Mouse (Mus musculus): ENCODE measurements around the gene Pcolce. TPM values are rescaled to one million over a fixed set of nuclear protein-coding genes. Genes with fewer than 3 reads are reported as not detected.
A peak's percentile ranks its signal among the peaks of the same experiment; 100 is the strongest.

Pcolce gene
- total and polyA plus RNA-seq, 2 experiments = 4.4 to 11.9 TPM

DNA sequence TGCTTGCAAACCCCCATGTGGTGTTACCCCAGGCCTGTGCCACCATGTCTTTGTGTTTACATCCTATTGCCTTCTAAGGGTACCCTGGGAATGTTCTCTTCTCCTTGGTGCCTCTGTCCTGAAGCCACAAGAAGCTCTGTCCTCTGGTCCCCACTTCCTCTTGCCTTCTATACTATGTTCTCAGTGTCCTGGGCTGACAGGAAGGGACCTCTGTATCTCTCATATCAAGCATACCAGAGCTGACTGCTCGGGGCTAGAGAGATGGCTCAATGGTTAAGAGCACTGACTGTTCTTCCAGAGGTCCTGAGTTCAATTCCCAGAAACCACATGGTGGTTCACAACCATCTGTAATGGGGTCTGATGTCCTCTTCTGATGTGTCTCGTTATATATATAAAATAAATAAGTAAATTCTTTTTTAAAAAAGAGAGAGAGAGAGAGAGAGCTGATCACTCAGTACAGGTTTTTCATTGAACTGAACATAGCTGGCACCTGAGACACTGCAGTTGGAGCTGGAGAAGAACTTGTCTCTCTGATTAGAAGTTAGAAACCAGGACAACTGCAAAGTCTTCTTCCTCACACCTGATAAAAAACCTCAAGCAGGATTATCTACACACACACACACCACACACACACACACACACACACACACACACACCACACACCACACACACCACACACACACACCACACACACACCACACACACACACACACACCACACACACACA, 15.3 kb downstream of the Pcolce start:
- 73% methylated on average over 2 of the region's 2 CpGs for WGBS
- TF ChIP-seq POLR2A (IDR thresholded peaks at IDR 0.05; ENCODE audit: extremely low read depth, insufficient read depth, low read length) (no peak), CTCF (IDR thresholded peaks at IDR 0.05; ENCODE audit: low read depth, low read length) (no peak)
- Histone ChIP-seq H3K4me3 (ENCODE audit: insufficient read depth, low read depth, low read length) (no peak overlapping the region), H3K27me3 (ENCODE audit: control insufficient read depth, insufficient read depth, low read length) (no peaks in the 10 kb centered on the region), H3K4me1 (ENCODE audit: control insufficient read depth, insufficient read depth, low read length) (peaks cover 17% of the 10 kb centered on the region), H3K36me3 (ENCODE audit: control insufficient read depth, insufficient read depth, low read length) (no peaks in the 10 kb centered on the region), H3K27ac (replicated peaks; ENCODE audit: insufficient read depth, low read depth, low read length) (no peak overlapping the region), H3K79me2 (ENCODE audit: control insufficient read depth, insufficient read depth, low read length) (peaks cover 9% of the 10 kb centered on the region; the same call in 1 of the 2 replicates), H3K9ac (ENCODE audit: low read depth, low read length) (no peak overlapping the region)
- DNase-seq (ENCODE audit: extremely low read depth, low read depth, low spot score) = no peak

DNA sequence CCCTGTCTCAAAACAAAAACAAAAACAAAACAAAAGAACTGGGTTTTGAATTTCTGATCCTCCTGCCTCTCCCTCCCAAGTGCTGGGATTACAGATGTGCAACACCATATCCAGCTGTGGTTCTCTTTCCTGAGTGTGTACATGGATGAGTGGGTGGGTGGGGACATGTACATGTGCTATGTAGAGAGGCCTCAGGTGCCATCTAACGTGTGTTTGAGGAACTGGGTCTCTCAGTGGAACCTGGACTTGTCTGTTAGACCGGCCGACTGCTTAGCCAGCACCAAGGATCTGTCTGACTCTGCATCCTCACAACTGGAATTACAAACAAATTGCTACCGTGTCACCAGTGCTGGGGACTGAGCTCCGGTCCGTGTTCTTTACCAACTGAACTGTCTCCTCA, 16.0 kb downstream of the Pcolce start:
- Histone ChIP-seq H3K27ac (replicated peaks; ENCODE audit: insufficient read depth, low read depth, low read length) (no peak overlapping the region), H3K79me2 (ENCODE audit: control insufficient read depth, insufficient read depth, low read length) (peaks cover 7% of the 10 kb centered on the region; the same call in 1 of the 2 replicates), H3K4me3 (ENCODE audit: insufficient read depth, low read depth, low read length) (no peak overlapping the region), H3K9ac (ENCODE audit: low read depth, low read length) (no peak overlapping the region), H3K36me3 (ENCODE audit: control insufficient read depth, insufficient read depth, low read length) (no peaks in the 10 kb centered on the region), H3K27me3 (ENCODE audit: control insufficient read depth, insufficient read depth, low read length) (no peaks in the 10 kb centered on the region), H3K4me1 (ENCODE audit: control insufficient read depth, insufficient read depth, low read length) (peaks cover 21% of the 10 kb centered on the region)
- TF ChIP-seq CTCF (IDR thresholded peaks at IDR 0.05; ENCODE audit: low read depth, low read length) (no peak), POLR2A (IDR thresholded peaks at IDR 0.05; ENCODE audit: extremely low read depth, insufficient read depth, low read length) (no peak)
- WGBS = 93% methylated on average over 6 of the region's 6 CpGs
- no peak for DNase-seq (ENCODE audit: extremely low read depth, low read depth, low spot score)

DNA sequence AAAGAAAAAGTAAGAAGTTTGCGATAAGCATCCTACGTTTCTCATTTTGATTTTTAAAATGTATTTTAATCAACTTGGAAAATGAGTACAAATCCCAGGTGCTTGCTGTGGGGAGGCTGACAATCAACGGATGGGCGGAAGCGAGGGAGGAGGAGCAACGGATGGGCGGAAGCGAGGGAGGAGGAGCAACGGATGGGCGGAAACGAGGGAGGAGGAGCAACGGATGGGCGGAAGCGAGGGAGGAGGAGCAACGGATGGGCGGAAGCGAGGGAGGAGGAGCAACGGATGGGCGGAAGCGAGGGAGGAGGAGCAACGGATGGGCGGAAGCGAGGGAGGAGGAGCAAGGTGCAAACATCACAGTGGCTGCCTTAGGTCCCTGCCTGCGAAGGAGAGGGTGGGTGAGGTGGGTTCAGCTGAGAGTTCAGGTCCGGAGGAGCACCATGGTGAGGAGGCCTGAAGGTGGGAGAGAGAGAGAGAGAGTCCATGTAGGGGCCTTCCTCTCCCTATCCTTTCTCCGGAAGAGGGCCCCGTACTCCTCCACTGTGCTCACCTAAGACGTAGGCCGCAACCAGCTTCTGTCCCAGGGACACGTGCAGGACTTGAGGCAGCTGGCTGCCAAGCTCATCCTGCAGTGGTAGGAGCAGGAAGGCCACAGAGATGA, 16.9 kb downstream of the Pcolce start:
- Histone ChIP-seq H3K27me3 (ENCODE audit: control insufficient read depth, insufficient read depth, low read length) (no peaks in the 10 kb centered on the region), H3K4me1 (ENCODE audit: control insufficient read depth, insufficient read depth, low read length) (peaks cover 18% of the 10 kb centered on the region), H3K27ac (replicated peaks; ENCODE audit: insufficient read depth, low read depth, low read length) (no peak overlapping the region; the same call in 1 of the 2 replicates), H3K9ac (ENCODE audit: low read depth, low read length) (peak overlapping the region; percentile 45), H3K36me3 (ENCODE audit: control insufficient read depth, insufficient read depth, low read length) (no peaks in the 10 kb centered on the region), H3K4me3 (ENCODE audit: insufficient read depth, low read depth, low read length) (peak overlapping the region; percentile 48), H3K79me2 (ENCODE audit: control insufficient read depth, insufficient read depth, low read length) (peaks cover 4% of the 10 kb centered on the region; the same call in 1 of the 2 replicates)
- WGBS = 71% methylated on average over 30 of the region's 30 CpGs
- DNase-seq (ENCODE audit: extremely low read depth, low read depth, low spot score) = no peak
- TF ChIP-seq CTCF (IDR thresholded peaks at IDR 0.05; ENCODE audit: low read depth, low read length) (no peak), POLR2A (IDR thresholded peaks at IDR 0.05; ENCODE audit: extremely low read depth, insufficient read depth, low read length) (no peak; the same call in 1 of the 2 replicates)

GRCm38 (mm10) chr5:137595921-137596320, 17.7 kb downstream of the Pcolce start:
- Histone ChIP-seq H3K27ac (replicated peaks; ENCODE audit: insufficient read depth, low read depth, low read length) (no peak overlapping the region), H3K4me1 (ENCODE audit: control insufficient read depth, insufficient read depth, low read length) (peaks cover 18% of the 10 kb centered on the region), H3K4me3 (ENCODE audit: insufficient read depth, low read depth, low read length) (no peak overlapping the region), H3K36me3 (ENCODE audit: control insufficient read depth, insufficient read depth, low read length) (no peaks in the 10 kb centered on the region), H3K79me2 (ENCODE audit: control insufficient read depth, insufficient read depth, low read length) (peaks cover 4% of the 10 kb centered on the region; the same call in 1 of the 2 replicates), H3K9ac (ENCODE audit: low read depth, low read length) (no peak overlapping the region), H3K27me3 (ENCODE audit: control insufficient read depth, insufficient read depth, low read length) (no peaks in the 10 kb centered on the region)
- no peak for DNase-seq (ENCODE audit: extremely low read depth, low read depth, low spot score)
- 87% methylated on average over 7 of the region's 7 CpGs for WGBS
- TF ChIP-seq CTCF (IDR thresholded peaks at IDR 0.05; ENCODE audit: low read depth, low read length) (no peak), POLR2A (IDR thresholded peaks at IDR 0.05; ENCODE audit: extremely low read depth, insufficient read depth, low read length) (no peak)

- no peaks in the 10 kb centered on the region for H3K27me3 ChIP-seq (ENCODE audit: control insufficient read depth, insufficient read depth, low read length)
- no peak overlapping the region for H3K9ac ChIP-seq (ENCODE audit: low read depth, low read length)
- DNase-seq (ENCODE audit: extremely low read depth, low read depth, low spot score) = no peak
- WGBS = 86% methylated on average over 5 of the region's 5 CpGs
- peaks cover 4% of the 10 kb centered on the region; the same call in 1 of the 2 replicates for H3K4me1 ChIP-seq (ENCODE audit: control insufficient read depth, insufficient read depth, low read length)
- TF ChIP-seq POLR2A (IDR thresholded peaks at IDR 0.05; ENCODE audit: extremely low read depth, insufficient read depth, low read length) (no peak), CTCF (IDR thresholded peaks at IDR 0.05; ENCODE audit: low read depth, low read length) (no peak)
- peaks cover 10% of the 10 kb centered on the region; the same call in 1 of the 2 replicates for H3K36me3 ChIP-seq (ENCODE audit: control insufficient read depth, insufficient read depth, low read length)
- no peaks in the 10 kb centered on the region for H3K79me2 ChIP-seq (ENCODE audit: control insufficient read depth, insufficient read depth, low read length)
- H3K4me3 ChIP-seq (ENCODE audit: insufficient read depth, low read depth, low read length) = no peak overlapping the region
- no peak overlapping the region for H3K27ac ChIP-seq (replicated peaks; ENCODE audit: insufficient read depth, low read depth, low read length)
Observed at GRCm38 (mm10) chr5:137590507-137590906, 23.1 kb downstream of the Pcolce start.
